Mouse (Mus musculus) lung, postnatal 0 days (tissue): ENCODE data around the gene E2f1. TPM values are rescaled to one million over a fixed set of nuclear protein-coding genes. Genes with fewer than 3 reads are reported as not detected.

Experiments used
- ATAC-seq: fragments of 200-750 bp; cut with Nextera tagmentation; 2 replicates; pipeline ENCODE4 v1.8.0; 2017; ENCODE audit warnings: moderate library complexity
- DNase-seq: peaks from one replicate; pipeline ENCODE4 v3.0.0-alpha.2; 2016; ENCODE audit warnings: low spot score
- H3K27ac ChIP-seq: fragments of 300-500 bp; sonication (generic); 2 replicates; pipeline ENCODE4 v1.5.1; 2014; ENCODE audit warnings: antibody characterized with exemption, mild to moderate bottlenecking, low read length, mixed read lengths
- H3K27me3 ChIP-seq: fragments of 300-500 bp; sonication (generic); replicated peaks from 2 replicates; pipeline ENCODE4 v1.6.1; 2014; ENCODE audit warnings: low read length, mixed read lengths; ENCODE audit not compliant: insufficient read depth
- H3K36me3 ChIP-seq: fragments of 300-500 bp; sonication (generic); 2 replicates; pipeline ENCODE4 v1.6.1; 2014; ENCODE audit warnings: low read length, mixed read lengths; ENCODE audit not compliant: insufficient read depth
- H3K4me1 ChIP-seq: fragments of 300-500 bp; sonication (generic); 2 replicates; pipeline ENCODE4 v1.6.1; 2014; ENCODE audit warnings: antibody characterized with exemption, low read depth, low read length, mixed read lengths; ENCODE audit not compliant: insufficient read depth
- H3K4me2 ChIP-seq: fragments of 300-500 bp; sonication (generic); replicated peaks from 2 replicates; pipeline ENCODE4 v1.6.1; 2014; ENCODE audit warnings: low read depth, mild to moderate bottlenecking, low read length, moderate library complexity, mixed read lengths
- H3K4me3 ChIP-seq: fragments of 300-500 bp; sonication (generic); 2 replicates; pipeline ENCODE4 v1.5.1; 2014; ENCODE audit warnings: low read depth, low read length
- H3K9ac ChIP-seq: fragments of 300-500 bp; sonication (generic); replicated peaks from 2 replicates; pipeline ENCODE4 v1.6.1; 2014; ENCODE audit warnings: low read depth, mild to moderate bottlenecking
- H3K9me3 ChIP-seq: fragments of 300-500 bp; sonication (generic); 2 replicates; pipeline ENCODE4 v1.6.1; 2016; ENCODE audit warnings: low read length, mixed read lengths
- CTCF ChIP-seq: IDR thresholded peaks from 2 replicates; pipeline ENCODE4 v1.5.1; 2016; ENCODE audit warnings: antibody characterized with exemption, mild to moderate bottlenecking
- EP300 ChIP-seq: IDR thresholded peaks from 2 replicates; pipeline ENCODE4 v1.6.1; 2016; ENCODE audit warnings: antibody characterized with exemption, mild to moderate bottlenecking, control low read depth
- WGBS: fragments of 180-500 bp; shearing (Covaris S2); extraction: QIAGEN DNeasy Blood & Tissue Kit; methylation state at CpG from one replicate; pipeline ENCODE4 v1.1.7; 2014; 5-methylcytosine and 5-hydroxymethylcytosine counted together
- polyA plus RNA-seq: library from polyadenylated mRNA; unstranded; fragments of >200 nt; fragmentation: Nextera tagmentation; extraction: Ambion mirVana; gene quantifications from 2 replicates; pipeline ENCODE4 v1.2.1, GENCODE M21; 2015

The E2f1 gene
- polyA plus RNA-seq, 1 experiment from 2014 or later = 5.4 TPM

- Histone ChIP-seq H3K4me1 (peaks cover 16% of the 10 kb centered on the region), H3K9ac (no peak overlapping the region), H3K4me3 (peak overlapping the region; percentile 34), H3K27me3 (no peaks in the 10 kb centered on the region), H3K9me3 (no peaks in the 10 kb centered on the region), H3K4me2 (peak overlapping the region; percentile 75), H3K36me3 (no peaks in the 10 kb centered on the region), H3K27ac (no peak overlapping the region)
- no peak for DNase-seq
- no peak for ATAC-seq
- WGBS = 16% methylated on average over 20 of the region's 20 CpGs
- TF ChIP-seq CTCF = no peak
- no peak for TF ChIP-seq EP300
Measured at GRCm38 (mm10) chr2:154549886-154550189, 19.9 kb downstream of the E2f1 start.

GRCm38 (mm10) chr2:154549127-154549885 lies 20.4 kb downstream of the E2f1 start:
- 3% methylated on average over 43 of the region's 48 CpGs for WGBS
- Histone ChIP-seq H3K4me1 (peaks cover 16% of the 10 kb centered on the region), H3K36me3 (no peaks in the 10 kb centered on the region), H3K9ac (no peak overlapping the region), H3K4me2 (peak overlapping the region; percentile 75), H3K4me3 (peak overlapping the region; percentile 34), H3K27me3 (no peaks in the 10 kb centered on the region), H3K9me3 (no peaks in the 10 kb centered on the region), H3K27ac (no peak overlapping the region)
- peak; percentile 84 for DNase-seq
- ATAC-seq = peak; percentile 57
- TF ChIP-seq CTCF (no peak), EP300 (no peak)

GRCm38 (mm10) chr2:154548688-154549087 lies 21.0 kb downstream of the E2f1 start:
- Histone ChIP-seq H3K4me1 (peaks cover 16% of the 10 kb centered on the region), H3K4me3 (no peak overlapping the region), H3K4me2 (no peak overlapping the region), H3K36me3 (no peaks in the 10 kb centered on the region), H3K9ac (no peak overlapping the region), H3K27me3 (no peaks in the 10 kb centered on the region), H3K9me3 (no peaks in the 10 kb centered on the region), H3K27ac (no peak overlapping the region)
- ATAC-seq (peak; percentile 54), DNase-seq (peak; percentile 66)
- TF ChIP-seq CTCF = no peak
- no peak for TF ChIP-seq EP300
- 56% methylated on average over 3 of the region's 3 CpGs for WGBS

GRCm38 (mm10) chr2:154546711-154547110 lies 23.0 kb downstream of the E2f1 start, which contains the start of gene 1700003F12Rik:
Gene 1700003F12Rik (plus strand): TSS chr2:154547085.
- peaks cover 9% of the 10 kb centered on the region for H3K4me1 ChIP-seq
- no peak within 1 kb of the TSS for H3K27ac ChIP-seq
- H3K9me3 ChIP-seq = no peaks in the 10 kb centered on the region
- no peak within 1 kb of the TSS for H3K4me2 ChIP-seq
- H3K27me3 ChIP-seq = no peaks in the 10 kb centered on the region
- H3K4me3 ChIP-seq = no peak within 1 kb of the TSS
- WGBS = 91% methylated on average over 10 of the region's 10 CpGs
- no peaks in the 10 kb centered on the region for H3K36me3 ChIP-seq
- TF ChIP-seq EP300 = no peak
- TF ChIP-seq CTCF = no peak
- ATAC-seq = no peak
- no peak within 1 kb of the TSS for H3K9ac ChIP-seq
- no peak for DNase-seq

GRCm38 (mm10) chr2:154543567-154544347 lies 25.9 kb downstream of the E2f1 start:
- Histone ChIP-seq H3K27ac (no peak overlapping the region), H3K36me3 (no peaks in the 10 kb centered on the region), H3K9me3 (no peaks in the 10 kb centered on the region), H3K4me2 (no peak overlapping the region), H3K4me3 (no peak overlapping the region), H3K4me1 (no peaks in the 10 kb centered on the region), H3K9ac (no peak overlapping the region), H3K27me3 (no peaks in the 10 kb centered on the region)
- no peak for DNase-seq
- no peak for ATAC-seq
- TF ChIP-seq EP300 = no peak
- 87% methylated on average over 9 of the region's 9 CpGs for WGBS

GRCm38 (mm10) chr2:154541630-154542029 lies 28.1 kb downstream of the E2f1 start:
- Histone ChIP-seq H3K27me3 (no peaks in the 10 kb centered on the region), H3K9me3 (no peaks in the 10 kb centered on the region), H3K4me2 (no peak overlapping the region), H3K4me1 (no peaks in the 10 kb centered on the region), H3K36me3 (no peaks in the 10 kb centered on the region), H3K4me3 (no peak overlapping the region), H3K9ac (no peak overlapping the region), H3K27ac (no peak overlapping the region)
- no peak for ATAC-seq
- 83% methylated on average over 2 of the region's 2 CpGs for whole genome bisulfite sequencing
- no peak for DNase-seq
- TF ChIP-seq EP300 = no peak
- peak; percentile 18 for TF ChIP-seq CTCF
